Mouse (Mus musculus) MEL (cell line): ENCODE data around the gene Pigyl. TPM values are rescaled to one million over a fixed set of nuclear protein-coding genes. Genes with fewer than 3 reads are reported as not detected.

Source experiments
- DNase-seq: peaks from one replicate; pipeline ENCODE4 v3.0.0; 2011; ENCODE audit warnings: low read depth, low spot score
- H3K27ac ChIP-seq: 2 replicates; pipeline ENCODE4 v1.5.1; 2012; ENCODE audit warnings: low read depth, mild to moderate bottlenecking, control low read depth, low read length, moderate library complexity; ENCODE audit not compliant: control insufficient read depth
- H3K27me3 ChIP-seq, 2 experiments: fragments of 150-350 bp in 1 of 2; sonication (generic) in 1 of 2; 2 replicates each; pipeline ENCODE4 v1.6.1; 2012; ENCODE audit warnings: low read length in 2 of 2, mild to moderate bottlenecking in 2 of 2, improper control_type of control experiment in 1 of 2, moderate library complexity in 1 of 2; ENCODE audit not compliant: insufficient read depth in 2 of 2, control insufficient read depth in 1 of 2
- H3K36me3 ChIP-seq, 2 experiments: 2 replicates each; pipeline ENCODE4 v1.6.1; 2012 to 2014; ENCODE audit warnings: low read length in 2 of 2, improper control_type of control experiment in 1 of 2, inconsistent platforms in 1 of 2, mild to moderate bottlenecking in 1 of 2; ENCODE audit not compliant: insufficient read depth in 2 of 2, control insufficient read depth in 1 of 2
- H3K4me1 ChIP-seq, 2 experiments: fragments of 150-350 bp in 1 of 2; sonication (generic) in 1 of 2; 2 replicates each; pipeline ENCODE4 v1.6.1; 2012; ENCODE audit warnings: low read length in 2 of 2, improper control_type of control experiment in 1 of 2, mild to moderate bottlenecking in 1 of 2; ENCODE audit not compliant: insufficient read depth in 2 of 2, control insufficient read depth in 1 of 2
- H3K4me3 ChIP-seq, 2 experiments: fragments of 150-350 bp in 1 of 2; sonication (generic) in 1 of 2; 2 replicates each; pipeline ENCODE4 v1.5.1; 2012; ENCODE audit warnings: low read depth in 2 of 2, low read length in 2 of 2, mild to moderate bottlenecking in 2 of 2, moderate library complexity in 2 of 2, control low read depth in 1 of 2, improper control_type of control experiment in 1 of 2; ENCODE audit not compliant: control insufficient read depth in 1 of 2, insufficient read depth in 1 of 2
- H3K79me2 ChIP-seq: 2 replicates; pipeline ENCODE4 v1.6.1; 2012; ENCODE audit warnings: mild to moderate bottlenecking, low read length, moderate library complexity; ENCODE audit not compliant: control insufficient read depth, poor library complexity, insufficient read depth
- H3K9ac ChIP-seq: 2 replicates; pipeline ENCODE4 v1.6.1; 2012; ENCODE audit warnings: low read depth, mild to moderate bottlenecking, control low read depth, low read length, moderate library complexity; ENCODE audit not compliant: control insufficient read depth, poor library complexity, severe bottlenecking
- H3K9me3 ChIP-seq: fragments of 150-350 bp; sonication (generic); replicated peaks from 2 replicates; pipeline ENCODE4 v1.6.1; 2012; ENCODE audit warnings: mild to moderate bottlenecking, low read length, improper control_type of control experiment, moderate library complexity; ENCODE audit not compliant: insufficient read depth
- BHLHE40 ChIP-seq: IDR thresholded peaks from 2 replicates; pipeline ENCODE4 v1.6.1; 2012; ENCODE audit warnings: low read depth, mild to moderate bottlenecking, inconsistent platforms, low read length, improper control_type of control experiment, borderline replicate concordance
- E2F4 ChIP-seq: IDR thresholded peaks from 2 replicates; pipeline ENCODE4 v1.6.1; 2011; ENCODE audit warnings: low read depth, low read length, improper control_type of control experiment, borderline replicate concordance
- EP300 ChIP-seq, 2 experiments: IDR thresholded peaks; 2 replicates each; pipeline ENCODE4 v1.6.1; 2011; ENCODE audit warnings: improper control_type of control experiment in 2 of 2, low read length in 2 of 2, low read depth in 1 of 2, mild to moderate bottlenecking in 1 of 2
- ETS1 ChIP-seq: IDR thresholded peaks from 2 replicates; pipeline ENCODE4 v1.6.1; 2012; ENCODE audit warnings: low read depth, mild to moderate bottlenecking, inconsistent platforms, low read length, improper control_type of control experiment, moderate library complexity
- GABPA ChIP-seq: IDR thresholded peaks from 2 replicates; pipeline ENCODE4 v1.6.1; 2012; ENCODE audit warnings: low read depth, mild to moderate bottlenecking, inconsistent platforms, low read length, improper control_type of control experiment, moderate library complexity
- HCFC1 ChIP-seq: IDR thresholded peaks from 2 replicates; pipeline ENCODE4 v1.6.1; 2012; ENCODE audit warnings: low read depth, mild to moderate bottlenecking, inconsistent platforms, low read length, improper control_type of control experiment, moderate library complexity
- MAFK ChIP-seq: IDR thresholded peaks from 2 replicates; pipeline ENCODE4 v1.6.1; 2011; ENCODE audit warnings: low read depth, mild to moderate bottlenecking, low read length, improper control_type of control experiment, borderline replicate concordance
- MAX ChIP-seq: IDR thresholded peaks from 2 replicates; pipeline ENCODE4 v1.6.1; 2011; ENCODE audit warnings: low read length, improper control_type of control experiment
- MAZ ChIP-seq: IDR thresholded peaks from 2 replicates; pipeline ENCODE4 v1.6.1; 2012; ENCODE audit warnings: low read depth, mild to moderate bottlenecking, inconsistent platforms, low read length, improper control_type of control experiment
- MEF2A ChIP-seq: IDR thresholded peaks from 2 replicates; pipeline ENCODE4 v1.6.1; 2014; ENCODE audit warnings: low read depth, mild to moderate bottlenecking, inconsistent platforms, low read length, improper control_type of control experiment; ENCODE audit not compliant: poor library complexity, insufficient replicate concordance, severe bottlenecking; ENCODE audit errors: extremely low read depth
- MXI1 ChIP-seq: IDR thresholded peaks from 2 replicates; pipeline ENCODE4 v1.6.1; 2011; ENCODE audit warnings: mild to moderate bottlenecking, low read depth, low read length, improper control_type of control experiment
- MYB ChIP-seq: IDR thresholded peaks from 2 replicates; pipeline ENCODE4 v1.6.1; 2011; ENCODE audit warnings: mild to moderate bottlenecking, low read depth, low read length, improper control_type of control experiment
- NELFE ChIP-seq: IDR thresholded peaks from 2 replicates; pipeline ENCODE4 v1.6.1; 2011; ENCODE audit warnings: low read depth, low read length, improper control_type of control experiment
- NRF1 ChIP-seq: IDR thresholded peaks from 2 replicates; pipeline ENCODE4 v1.6.1; 2014; ENCODE audit warnings: low read depth, mild to moderate bottlenecking, inconsistent platforms, low read length, improper control_type of control experiment, moderate library complexity; ENCODE audit not compliant: poor library complexity, insufficient read depth, severe bottlenecking
- POLR2A ChIP-seq, 2 experiments: IDR thresholded peaks; 2 replicates each; pipeline ENCODE4 v1.6.1; 2011 to 2012; ENCODE audit warnings: low read length in 2 of 2, mild to moderate bottlenecking in 2 of 2, control low read depth in 1 of 2, improper control_type of control experiment in 1 of 2, low read depth in 1 of 2, moderate library complexity in 1 of 2; ENCODE audit not compliant: control insufficient read depth in 1 of 2, insufficient read depth in 1 of 2, poor library complexity in 1 of 2
- POLR2AphosphoS2 ChIP-seq: IDR thresholded peaks from 2 replicates; pipeline ENCODE4 v1.6.1; 2011; ENCODE audit warnings: low read length, improper control_type of control experiment
- RCOR1 ChIP-seq: IDR thresholded peaks from 2 replicates; pipeline ENCODE4 v1.6.1; 2012; ENCODE audit warnings: low read depth, mild to moderate bottlenecking, inconsistent platforms, low read length, improper control_type of control experiment
- SIN3A ChIP-seq: IDR thresholded peaks from 2 replicates; pipeline ENCODE4 v1.6.1; 2012; ENCODE audit warnings: low read length, improper control_type of control experiment, inconsistent platforms
- SMC3 ChIP-seq: IDR thresholded peaks from 2 replicates; pipeline ENCODE4 v1.6.1; 2011; ENCODE audit warnings: low read depth, low read length, improper control_type of control experiment
- TAL1 ChIP-seq: IDR thresholded peaks from 2 replicates; pipeline ENCODE4 v1.6.1; 2012; ENCODE audit warnings: mild to moderate bottlenecking, inconsistent platforms, low read length, moderate library complexity, mixed read lengths
- UBTF ChIP-seq: IDR thresholded peaks from 2 replicates; pipeline ENCODE4 v1.6.1; 2012; ENCODE audit warnings: low read depth, mild to moderate bottlenecking, inconsistent platforms, low read length, improper control_type of control experiment, moderate library complexity, borderline replicate concordance; ENCODE audit not compliant: insufficient read depth
- USF2 ChIP-seq, 2 experiments: IDR thresholded peaks; 2 replicates each; pipeline ENCODE4 v1.6.1; 2011 to 2012; ENCODE audit warnings: improper control_type of control experiment in 2 of 2, low read length in 2 of 2, borderline replicate concordance in 1 of 2, inconsistent platforms in 1 of 2, low read depth in 1 of 2, mild to moderate bottlenecking in 1 of 2; ENCODE audit not compliant: insufficient read depth in 1 of 2
- ZKSCAN1 ChIP-seq: IDR thresholded peaks from 2 replicates; pipeline ENCODE4 v1.6.1; 2012; ENCODE audit warnings: low read depth, mild to moderate bottlenecking, inconsistent platforms, low read length, improper control_type of control experiment, moderate library complexity
- ZMIZ1 ChIP-seq: IDR thresholded peaks from 2 replicates; pipeline ENCODE4 v1.6.1; 2012; ENCODE audit warnings: low read depth, mild to moderate bottlenecking, inconsistent platforms, low read length, improper control_type of control experiment, moderate library complexity
- ZNF384 ChIP-seq: IDR thresholded peaks from 2 replicates; pipeline ENCODE4 v1.6.1; 2012; ENCODE audit warnings: low read depth, mild to moderate bottlenecking, inconsistent platforms, low read length, improper control_type of control experiment
- polyA plus RNA-seq, 2 experiments: library from polyadenylated mRNA; stranded (reverse) in 1 of 2; unstranded in 1 of 2; fragments of >175 nt in 1 of 2; fragments of >200 nt in 1 of 2; gene quantifications; 2 replicates each; pipeline versions ENCODE4 v1.2.1 to v1.2.4; 2012; ENCODE audit warnings: low replicate concordance in 2 of 2, low read depth in 1 of 2; ENCODE audit not compliant: insufficient read length in 2 of 2, insufficient read depth in 1 of 2, missing spikeins in 1 of 2
- total RNA-seq: library from RNA; depleted of rRNA; stranded (reverse); fragments of 300-350 nt; gene quantifications from 2 replicates; pipeline ENCODE4 v1.2.3, GENCODE M21; 2012

Pigyl gene
- total and polyA plus RNA-seq, 3 experiments, result 103 to 146 TPM; not detected in 1

DNA sequence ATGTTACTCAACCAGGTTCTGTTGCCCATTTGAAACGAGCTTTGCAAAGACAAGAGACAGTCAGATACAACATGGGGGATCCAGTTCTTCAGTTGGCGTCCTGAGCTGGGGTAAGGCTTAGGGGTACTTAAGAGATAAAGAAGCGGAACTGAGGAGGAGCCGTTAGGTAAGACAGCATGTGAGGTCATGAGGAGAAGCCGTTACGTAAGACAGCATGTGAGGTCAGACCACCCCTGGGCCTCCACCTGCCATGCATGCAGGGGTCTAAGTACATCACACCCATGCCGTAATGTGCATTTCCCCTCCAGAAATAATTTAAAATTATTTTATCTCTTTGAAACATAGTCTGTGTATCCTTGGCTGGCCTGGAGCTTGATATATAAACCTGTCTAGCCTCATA lies 6.3 kb downstream of the Pigyl start:
- TF ChIP-seq MYB (no peak), RCOR1 (no peak), SMC3 (no peak), HCFC1 (no peak), MEF2A (no peak), MAX (no peak), GABPA (no peak), USF2 (IDR thresholded peaks at IDR 0.05; ENCODE audit: borderline replicate concordance in 1 of 2, insufficient read depth in 1 of 2, low read depth in 1 of 2, low read length in 2 of 2) (no peak)
- Histone ChIP-seq H3K27me3 (no peaks in the 10 kb centered on the region), H3K27ac (no peak overlapping the region), H3K79me2 (no peaks in the 10 kb centered on the region), H3K9me3 (no peaks in the 10 kb centered on the region), H3K36me3 (no peaks in the 10 kb centered on the region), H3K4me3 (no peak overlapping the region), H3K4me1 (peaks cover 0 to 3% of the 10 kb centered on the region in 2 experiments; a peak in 1 of 4 replicates), H3K9ac (no peak overlapping the region)
- DNase-seq, result no peak

DNA sequence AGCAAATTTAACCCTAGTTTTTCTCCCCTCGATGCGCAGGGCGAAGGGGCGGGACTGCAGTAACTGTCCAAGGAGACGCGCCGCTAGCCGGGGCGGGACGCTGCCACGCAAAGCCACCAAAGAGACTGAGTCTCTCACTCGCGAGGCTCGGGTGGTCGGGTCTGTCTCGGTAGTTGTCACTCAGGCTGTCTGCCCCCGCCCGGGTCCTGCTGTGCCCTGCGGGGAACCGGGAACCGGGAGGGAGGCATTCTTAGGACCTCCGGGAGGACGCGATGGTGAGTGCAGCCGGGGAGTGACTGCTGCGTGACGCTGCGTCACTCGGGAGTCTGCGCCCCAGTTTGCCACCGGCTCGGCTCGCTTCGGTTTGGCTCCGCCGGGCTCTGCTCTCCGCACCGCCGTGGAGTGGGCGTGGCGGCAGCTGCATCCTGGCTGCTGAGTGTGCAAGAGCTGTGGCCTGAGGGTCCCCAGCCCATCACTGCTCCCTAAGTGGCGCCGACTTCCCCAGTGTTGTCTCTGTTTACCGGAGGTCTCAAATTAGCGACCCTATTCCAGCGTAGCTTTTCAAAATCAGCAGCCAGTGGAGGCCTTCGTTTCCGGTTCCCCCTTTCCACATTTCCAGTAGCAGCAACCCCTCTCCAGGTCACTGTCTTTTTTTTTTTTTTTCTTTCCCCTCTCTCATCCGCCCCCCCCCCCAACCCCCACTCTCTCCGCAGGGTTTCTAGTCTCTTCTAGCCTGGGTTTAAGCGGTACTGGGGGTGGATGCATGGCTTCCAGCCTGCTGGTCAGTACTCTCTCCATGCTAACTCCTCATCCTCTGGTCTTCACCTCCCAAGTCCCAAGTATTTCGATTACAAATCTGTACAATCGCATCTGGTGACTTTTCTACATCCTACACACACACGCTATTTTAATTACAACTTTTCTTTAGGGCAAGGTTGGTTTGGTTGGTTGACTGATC lies 8.3 kb downstream of the Pigyl start:
- Histone ChIP-seq H3K27me3 (no peaks in the 10 kb centered on the region), H3K36me3 (no peaks in the 10 kb centered on the region), H3K4me1 (peaks cover 0 to 3% of the 10 kb centered on the region in 2 experiments; a peak in 1 of 4 replicates), H3K9ac (peak overlapping the region; percentile 60), H3K4me3 (peak overlapping the region; percentile 48 to 59), H3K9me3 (no peaks in the 10 kb centered on the region), H3K79me2 (no peaks in the 10 kb centered on the region), H3K27ac (no peak overlapping the region)
- DNase-seq, result peak; percentile 67
- peak; percentile 51; the same call in 1 of the 2 replicates for TF ChIP-seq ZNF384
- TF ChIP-seq NELFE, result peak; percentile 30
- peak; percentile 41; the same call in 1 of the 2 replicates for TF ChIP-seq NRF1
- 0 out of 2 replicates have a peak, but pooled peaks have one; percentile 26 for TF ChIP-seq ZMIZ1
- peak; percentile 5; the same call in 1 of the 2 replicates for TF ChIP-seq ETS1
- TF ChIP-seq SMC3, result no peak
- peak; percentile 57 for TF ChIP-seq SIN3A
- TF ChIP-seq HCFC1, result 0 out of 2 replicates have a peak, but pooled peaks have one; percentile 32
- 0 out of 2 replicates have a peak, but pooled peaks have one; percentile 12 for TF ChIP-seq BHLHE40
- no peak for TF ChIP-seq POLR2AphosphoS2
- peak; percentile 27 to 39; a peak in 2 of 4 replicates for TF ChIP-seq POLR2A (IDR thresholded peaks at IDR 0.05; ENCODE audit: control insufficient read depth in 1 of 2, insufficient read depth in 1 of 2, low read depth in 1 of 2, low read length in 2 of 2, poor library complexity in 1 of 2)
- no peak for TF ChIP-seq TAL1
- no peak for TF ChIP-seq ZKSCAN1
- no peak for TF ChIP-seq MAFK
- no peak for TF ChIP-seq E2F4
- 0 out of 2 replicates have a peak, but pooled peaks have one; percentile 10 for TF ChIP-seq MAZ
- TF ChIP-seq RCOR1, result no peak
- 0 out of 2 replicates have a peak, but pooled peaks have one; percentile 32 for TF ChIP-seq MXI1
- TF ChIP-seq UBTF, result no peak
- TF ChIP-seq EP300 (IDR thresholded peaks at IDR 0.05; ENCODE audit: low read depth in 1 of 2, low read length in 2 of 2), result no peak
